Mouse (Mus musculus) heart, postnatal 4 days (tissue): ENCODE measurements at regions not wholly inside any gene's neighbourhood (a gene's known extent, or its start where the extent isn't known, plus 50 kb on each side); places are given as distances from the start of the nearest gene placed in this dataset.

Experiments used
- DNase-seq: peaks from one replicate; pipeline ENCODE4 v3.0.0; 2021

GRCm38 (mm10) chr2:84183624-84184287, 193.4 kb downstream of the Gm13691 start:
- no peak for DNase-seq

GRCm38 (mm10) chr2:84184288-84185015, 194.1 kb downstream of the Gm13691 start:
- peak; percentile 49 for DNase-seq

- no peak for DNase-seq
Observed at GRCm38 (mm10) chr2:84185016-84185330, 194.6 kb downstream of the Gm13691 start.

- DNase-seq: peak; percentile 74
Observed at GRCm38 (mm10) chr2:84186126-84186701, 195.9 kb downstream of the Gm13691 start.

- no peak for DNase-seq
Observed at GRCm38 (mm10) chr2:84187456-84187855, 197.1 kb downstream of the Gm13691 start.

GRCm38 (mm10) chr2:84189302-84189701, 198.9 kb downstream of the Gm13691 start:
- DNase-seq: no peak

- DNase-seq: no peak
Observed at GRCm38 (mm10) chr2:84217116-84217515, 208.1 kb downstream of the Calcrl start.

GRCm38 (mm10) chr2:84222049-84222448, 203.2 kb downstream of the Calcrl start:
- no peak for DNase-seq

GRCm38 (mm10) chr2:84229777-84230176, 195.4 kb downstream of the Calcrl start:
- DNase-seq: peak; percentile 36

GRCm38 (mm10) chr2:84235641-84236040, 189.6 kb downstream of the Calcrl start:
- DNase-seq: no peak

- DNase-seq: no peak
Observed at GRCm38 (mm10) chr2:84241244-84241643, 184.0 kb downstream of the Calcrl start.

GRCm38 (mm10) chr2:84241986-84242385, 183.2 kb downstream of the Calcrl start:
- no peak for DNase-seq

- DNase-seq: no peak
Observed at GRCm38 (mm10) chr2:84245900-84246299, 179.3 kb downstream of the Calcrl start.

GRCm38 (mm10) chr2:84246562-84246961, 178.6 kb downstream of the Calcrl start:
- DNase-seq: no peak

GRCm38 (mm10) chr2:84248169-84248568, 177.0 kb downstream of the Calcrl start:
- DNase-seq: no peak

GRCm38 (mm10) chr2:84249871-84250270, 175.3 kb downstream of the Calcrl start:
- DNase-seq: peak; percentile 18

GRCm38 (mm10) chr2:84252076-84252475, 173.1 kb downstream of the Calcrl start:
- DNase-seq: no peak

- DNase-seq: no peak
Observed at GRCm38 (mm10) chr2:84258339-84259006, 166.7 kb downstream of the Calcrl start.

GRCm38 (mm10) chr2:84259222-84259621, 166.0 kb downstream of the Calcrl start:
- no peak for DNase-seq

GRCm38 (mm10) chr2:84260701-84261100, 164.5 kb downstream of the Calcrl start:
- DNase-seq: no peak

GRCm38 (mm10) chr2:84261481-84261880, 163.7 kb downstream of the Calcrl start:
- no peak for DNase-seq

- no peak for DNase-seq
Observed at GRCm38 (mm10) chr2:84264485-84264884, 160.7 kb downstream of the Calcrl start.

- no peak for DNase-seq
Observed at GRCm38 (mm10) chr2:84265002-84265401, 160.2 kb downstream of the Calcrl start.
